Mouse (Mus musculus): ENCODE measurements around the gene Slc35f1.

GRCm38 (mm10) chr10:52671234-52671633 is 19.1 kb upstream of the Slc35f1 start:
- no peak for TF ChIP-seq CTCF (conservative IDR thresholded peaks at IDR 0.05 in 1 of 2, IDR thresholded peaks at IDR 0.05 in 1 of 2; ENCODE audit: low read depth in 2 of 2, low read length in 2 of 2)
- no peak for TF ChIP-seq EP300 (IDR thresholded peaks at IDR 0.05; ENCODE audit: low read length)
- no peak for TF ChIP-seq ZC3H11A (IDR thresholded peaks at IDR 0.05; ENCODE audit: low read depth, low read length)
- no peak for TF ChIP-seq SIN3A (IDR thresholded peaks at IDR 0.05; ENCODE audit: low read length)
- no peak for TF ChIP-seq E2F4 (IDR thresholded peaks at IDR 0.05; ENCODE audit: insufficient replicate concordance, low read depth, low read length)
- TF ChIP-seq CHD2 (IDR thresholded peaks at IDR 0.05; ENCODE audit: low read length), result no peak
- no peak for TF ChIP-seq POLR2AphosphoS2 (IDR thresholded peaks at IDR 0.05; ENCODE audit: low read depth, low read length)
- no peak for TF ChIP-seq POLR2A (IDR thresholded peaks at IDR 0.05; ENCODE audit: low read depth, low read length)

Measured in CH12.LX (cell line).